Mouse (Mus musculus): ENCODE data around the gene Pde10a.

DNA sequence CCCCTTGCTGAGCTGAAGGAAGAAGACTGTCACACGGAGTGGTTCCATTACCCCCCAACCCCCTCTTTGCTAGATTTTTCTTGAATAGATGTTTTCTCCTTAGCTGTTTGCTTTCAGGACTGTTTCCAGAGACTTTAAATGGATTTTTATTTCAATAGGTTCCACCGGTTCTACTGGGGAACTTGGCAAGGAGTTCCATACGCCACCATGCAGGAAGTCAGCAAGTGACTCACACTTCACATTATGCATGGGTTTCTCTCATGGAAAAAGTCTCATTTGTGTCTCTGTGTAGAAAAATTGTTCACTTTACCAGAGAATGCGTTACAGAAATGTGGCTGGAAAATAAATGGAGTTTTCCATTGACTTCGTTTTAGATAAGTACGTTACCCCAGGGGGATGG, 248.2 kb downstream of the Pde10a start:
- TF ChIP-seq CTCF (conservative IDR thresholded peaks at IDR 0.05; ENCODE audit: insufficient read depth, insufficient read length, low read depth, low read length) (no peak), POLR2A (IDR thresholded peaks at IDR 0.05; ENCODE audit: low read depth, low read length) (no peak)
